Mouse (Mus musculus) MEL (cell line): ENCODE measurements at regions not wholly inside any gene's neighbourhood (a gene's known extent, or its start where the extent isn't known, plus 50 kb on each side); places are given as distances from the start of the nearest gene placed in this dataset.

Experiments used
- DNase-seq: peaks from one replicate; pipeline ENCODE4 v3.0.0; 2011; ENCODE audit warnings: low read depth, low spot score
- H3K27ac ChIP-seq: 2 replicates; pipeline ENCODE4 v1.5.1; 2012; ENCODE audit warnings: low read depth, mild to moderate bottlenecking, control low read depth, low read length, moderate library complexity; ENCODE audit not compliant: control insufficient read depth
- H3K27me3 ChIP-seq, 2 experiments: fragments of 150-350 bp in 1 of 2; sonication (generic) in 1 of 2; 2 replicates each; pipeline ENCODE4 v1.6.1; 2012; ENCODE audit warnings: low read length in 2 of 2, mild to moderate bottlenecking in 2 of 2, improper control_type of control experiment in 1 of 2, moderate library complexity in 1 of 2; ENCODE audit not compliant: insufficient read depth in 2 of 2, control insufficient read depth in 1 of 2
- H3K36me3 ChIP-seq, 2 experiments: 2 replicates each; pipeline ENCODE4 v1.6.1; 2012 to 2014; ENCODE audit warnings: low read length in 2 of 2, improper control_type of control experiment in 1 of 2, inconsistent platforms in 1 of 2, mild to moderate bottlenecking in 1 of 2; ENCODE audit not compliant: insufficient read depth in 2 of 2, control insufficient read depth in 1 of 2
- H3K4me1 ChIP-seq, 2 experiments: fragments of 150-350 bp in 1 of 2; sonication (generic) in 1 of 2; 2 replicates each; pipeline ENCODE4 v1.6.1; 2012; ENCODE audit warnings: low read length in 2 of 2, improper control_type of control experiment in 1 of 2, mild to moderate bottlenecking in 1 of 2; ENCODE audit not compliant: insufficient read depth in 2 of 2, control insufficient read depth in 1 of 2
- H3K4me3 ChIP-seq, 2 experiments: fragments of 150-350 bp in 1 of 2; sonication (generic) in 1 of 2; 2 replicates each; pipeline ENCODE4 v1.5.1; 2012; ENCODE audit warnings: low read depth in 2 of 2, low read length in 2 of 2, mild to moderate bottlenecking in 2 of 2, moderate library complexity in 2 of 2, control low read depth in 1 of 2, improper control_type of control experiment in 1 of 2; ENCODE audit not compliant: control insufficient read depth in 1 of 2, insufficient read depth in 1 of 2
- H3K79me2 ChIP-seq: 2 replicates; pipeline ENCODE4 v1.6.1; 2012; ENCODE audit warnings: mild to moderate bottlenecking, low read length, moderate library complexity; ENCODE audit not compliant: control insufficient read depth, poor library complexity, insufficient read depth
- H3K9ac ChIP-seq: 2 replicates; pipeline ENCODE4 v1.6.1; 2012; ENCODE audit warnings: low read depth, mild to moderate bottlenecking, control low read depth, low read length, moderate library complexity; ENCODE audit not compliant: control insufficient read depth, poor library complexity, severe bottlenecking
- H3K9me3 ChIP-seq: fragments of 150-350 bp; sonication (generic); replicated peaks from 2 replicates; pipeline ENCODE4 v1.6.1; 2012; ENCODE audit warnings: mild to moderate bottlenecking, low read length, improper control_type of control experiment, moderate library complexity; ENCODE audit not compliant: insufficient read depth
- BHLHE40 ChIP-seq: IDR thresholded peaks from 2 replicates; pipeline ENCODE4 v1.6.1; 2012; ENCODE audit warnings: low read depth, mild to moderate bottlenecking, inconsistent platforms, low read length, improper control_type of control experiment, borderline replicate concordance
- CHD1 ChIP-seq: IDR thresholded peaks from 2 replicates; pipeline ENCODE4 v1.6.1; 2012; ENCODE audit warnings: low read depth, mild to moderate bottlenecking, inconsistent platforms, low read length, improper control_type of control experiment
- CHD2 ChIP-seq: IDR thresholded peaks from 2 replicates; pipeline ENCODE4 v1.6.1; 2011; ENCODE audit warnings: low read length, improper control_type of control experiment
- E2F4 ChIP-seq: IDR thresholded peaks from 2 replicates; pipeline ENCODE4 v1.6.1; 2011; ENCODE audit warnings: low read depth, low read length, improper control_type of control experiment, borderline replicate concordance
- ELF1 ChIP-seq: IDR thresholded peaks from 2 replicates; pipeline ENCODE4 v1.6.1; 2014; ENCODE audit warnings: low read depth, mild to moderate bottlenecking, inconsistent platforms, low read length, improper control_type of control experiment, moderate library complexity
- EP300 ChIP-seq, 2 experiments: IDR thresholded peaks; 2 replicates each; pipeline ENCODE4 v1.6.1; 2011; ENCODE audit warnings: improper control_type of control experiment in 2 of 2, low read length in 2 of 2, low read depth in 1 of 2, mild to moderate bottlenecking in 1 of 2
- GABPA ChIP-seq: IDR thresholded peaks from 2 replicates; pipeline ENCODE4 v1.6.1; 2012; ENCODE audit warnings: low read depth, mild to moderate bottlenecking, inconsistent platforms, low read length, improper control_type of control experiment, moderate library complexity
- KAT2A ChIP-seq: conservative IDR thresholded peaks from 2 replicates; pipeline ENCODE4 v1.6.1; 2012; ENCODE audit warnings: low read depth, low read length, improper control_type of control experiment, inconsistent platforms
- MAFK ChIP-seq: IDR thresholded peaks from 2 replicates; pipeline ENCODE4 v1.6.1; 2011; ENCODE audit warnings: low read depth, mild to moderate bottlenecking, low read length, improper control_type of control experiment, borderline replicate concordance
- MAX ChIP-seq: IDR thresholded peaks from 2 replicates; pipeline ENCODE4 v1.6.1; 2011; ENCODE audit warnings: low read length, improper control_type of control experiment
- POLR2AphosphoS5 ChIP-seq: IDR thresholded peaks from 2 replicates; pipeline ENCODE4 v1.6.1; 2012; ENCODE audit warnings: low read depth, borderline replicate concordance, mild to moderate bottlenecking, inconsistent platforms, low read length, moderate library complexity, mixed read lengths
- RAD21 ChIP-seq: IDR thresholded peaks from 2 replicates; pipeline ENCODE4 v1.6.1; 2011; ENCODE audit warnings: mild to moderate bottlenecking, low read depth, low read length, improper control_type of control experiment
- RCOR1 ChIP-seq: IDR thresholded peaks from 2 replicates; pipeline ENCODE4 v1.6.1; 2012; ENCODE audit warnings: low read depth, mild to moderate bottlenecking, inconsistent platforms, low read length, improper control_type of control experiment
- SMC3 ChIP-seq: IDR thresholded peaks from 2 replicates; pipeline ENCODE4 v1.6.1; 2011; ENCODE audit warnings: low read depth, low read length, improper control_type of control experiment
- TBP ChIP-seq: IDR thresholded peaks from 2 replicates; pipeline ENCODE4 v1.8.0; 2011; ENCODE audit warnings: low read depth, low read length, improper control_type of control experiment
- UBTF ChIP-seq: IDR thresholded peaks from 2 replicates; pipeline ENCODE4 v1.6.1; 2012; ENCODE audit warnings: low read depth, mild to moderate bottlenecking, inconsistent platforms, low read length, improper control_type of control experiment, moderate library complexity, borderline replicate concordance; ENCODE audit not compliant: insufficient read depth
- USF2 ChIP-seq, 2 experiments: IDR thresholded peaks; 2 replicates each; pipeline ENCODE4 v1.6.1; 2011 to 2012; ENCODE audit warnings: improper control_type of control experiment in 2 of 2, low read length in 2 of 2, borderline replicate concordance in 1 of 2, inconsistent platforms in 1 of 2, low read depth in 1 of 2, mild to moderate bottlenecking in 1 of 2; ENCODE audit not compliant: insufficient read depth in 1 of 2
- ZMIZ1 ChIP-seq: IDR thresholded peaks from 2 replicates; pipeline ENCODE4 v1.6.1; 2012; ENCODE audit warnings: low read depth, mild to moderate bottlenecking, inconsistent platforms, low read length, improper control_type of control experiment, moderate library complexity

DNA sequence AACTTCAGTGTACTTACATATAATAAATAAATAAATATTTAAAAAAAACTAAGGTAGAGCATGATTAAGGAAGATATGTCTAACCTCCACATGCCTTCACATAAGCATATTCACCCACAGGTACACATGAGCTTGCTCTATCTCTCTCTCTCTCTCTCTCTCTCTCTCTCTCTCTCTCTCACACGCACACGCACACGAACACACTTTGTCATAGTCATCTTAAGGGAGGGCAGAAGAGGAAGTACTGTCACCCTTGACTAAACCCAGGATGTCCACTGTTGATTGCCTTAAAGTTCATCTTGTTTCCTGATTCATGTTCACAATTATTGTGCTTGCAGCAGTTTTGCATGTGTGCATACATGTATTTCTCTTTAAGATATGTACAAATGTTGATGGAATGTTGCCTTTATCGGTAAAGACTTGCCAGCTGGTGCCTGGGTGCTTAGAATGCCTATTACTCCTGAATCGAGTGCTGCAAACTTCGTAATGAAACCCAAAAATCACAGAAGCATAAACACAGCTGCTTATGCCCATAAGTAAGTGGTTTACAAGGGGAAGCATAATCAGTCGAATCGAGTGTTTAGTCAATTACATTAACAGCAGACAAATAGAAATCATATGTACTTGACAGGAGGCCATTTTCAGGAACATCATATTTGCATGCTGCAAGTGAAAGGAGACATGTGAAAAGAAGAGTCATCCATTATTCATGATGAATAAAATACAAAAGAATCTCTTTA lies 84.3 kb downstream of the Tmem168 start:
- Histone ChIP-seq H3K27me3 (no peaks in the 10 kb centered on the region), H3K79me2 (no peaks in the 10 kb centered on the region), H3K9me3 (no peaks in the 10 kb centered on the region), H3K9ac (no peak overlapping the region), H3K4me3 (no peak overlapping the region), H3K36me3 (no peaks in the 10 kb centered on the region), H3K27ac (no peak overlapping the region), H3K4me1 (no peaks in the 10 kb centered on the region)
- peak; percentile 2 for DNase-seq
- TF ChIP-seq MAX (no peak), BHLHE40 (no peak), ELF1 (no peak), MAFK (no peak), CHD1 (no peak), UBTF (no peak), GABPA (no peak), E2F4 (no peak), TBP (no peak), POLR2AphosphoS5 (no peak), SMC3 (no peak), RAD21 (no peak), USF2 (IDR thresholded peaks at IDR 0.05; ENCODE audit: borderline replicate concordance in 1 of 2, insufficient read depth in 1 of 2, low read depth in 1 of 2, low read length in 2 of 2) (no peak), RCOR1 (no peak), EP300 (IDR thresholded peaks at IDR 0.05; ENCODE audit: low read depth in 1 of 2, low read length in 2 of 2) (no peak)

DNA sequence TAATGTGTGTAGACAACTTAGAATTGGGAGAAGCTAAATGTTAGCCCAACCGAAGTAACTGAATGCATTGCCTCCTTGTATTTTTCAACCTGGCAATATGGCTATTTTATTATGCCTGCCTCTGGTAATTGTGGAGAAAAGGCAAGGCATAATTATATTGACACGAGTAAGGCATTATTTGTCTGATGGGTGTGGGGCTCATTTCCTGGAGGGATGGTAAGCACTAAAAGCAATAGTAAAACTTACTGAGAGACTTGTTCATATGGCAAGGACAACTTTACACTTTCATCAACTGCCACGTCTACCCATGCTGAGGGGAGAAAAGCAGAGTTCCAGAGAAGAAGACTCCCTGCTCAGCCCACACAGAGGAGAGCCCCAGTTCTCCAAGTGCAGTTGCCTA lies 93.8 kb downstream of the Tmem168 start:
- Histone ChIP-seq H3K79me2 (no peaks in the 10 kb centered on the region), H3K27me3 (peaks cover 0 to 1% of the 10 kb centered on the region in 2 experiments; a peak in 1 of 4 replicates), H3K27ac (no peak overlapping the region), H3K4me1 (no peaks in the 10 kb centered on the region), H3K9ac (no peak overlapping the region), H3K9me3 (no peaks in the 10 kb centered on the region), H3K36me3 (no peaks in the 10 kb centered on the region), H3K4me3 (no peak overlapping the region)
- DNase-seq, result no peak
- TF ChIP-seq RCOR1 (no peak), KAT2A (no peak), RAD21 (no peak), ZMIZ1 (no peak), CHD2 (no peak)
